10 mouse cellular contexts compared by ENCODE assay signal in genomic region chr6:127627453-127627852, GRCm38 (mm10).
DNase-seq lines count a peak whose midpoint lies in the region; ATAC-seq and TF ChIP-seq lines count a peak whose summit lies in the region.
"Had no signal": no experiment of that assay in that cellular context is flagged by ENCODE, and none has a peak within 500 bp of the region (broad histone marks: within the 10 kb centered on the region; RNA-seq: fewer than 3 reads in every experiment).

No protein-coding gene starts in this region.

- no peaks in the 10 kb centered on the region for H3K27me3 ChIP-seq in kidney, embryonic 16.5 days (ENCODE audit: insufficient read depth, low read length)
- H3K27me3 ChIP-seq in embryonic facial prominence, embryonic 15.5 days = no peaks in the 10 kb centered on the region
- 0 out of 2 replicates have a peak, but pooled peaks cover 8% of the 10 kb centered on the region for H3K27me3 ChIP-seq in hindbrain, embryonic 10.5 days (ENCODE audit: insufficient read depth, poor library complexity, severe bottlenecking)
- no peaks in the 10 kb centered on the region for H3K27me3 ChIP-seq in midbrain, embryonic 16.5 days (ENCODE audit: control insufficient read depth, insufficient read depth, low read depth, low read length)
- no peaks in the 10 kb centered on the region for H3K27me3 ChIP-seq in stomach, postnatal 0 days (ENCODE audit: control insufficient read depth, insufficient read depth, low read length)
- H3K27me3 ChIP-seq: liver, embryonic 13.5 days had no signal

- H3K4me2 ChIP-seq in kidney, embryonic 16.5 days (replicated peaks; ENCODE audit: low read depth, low read length) = no peak overlapping the region
- H3K4me2 ChIP-seq in embryonic facial prominence, embryonic 15.5 days (replicated peaks) = no peak overlapping the region
- H3K4me2 ChIP-seq in midbrain, embryonic 16.5 days (ENCODE audit: low read length) = no peak overlapping the region
- no peak overlapping the region for H3K4me2 ChIP-seq in stomach, postnatal 0 days (replicated peaks; ENCODE audit: low read depth)
- H3K4me2 ChIP-seq: liver, embryonic 13.5 days had no signal

- no peaks in the 10 kb centered on the region for H3K9me3 ChIP-seq in kidney, embryonic 16.5 days (ENCODE audit: low read length)
- H3K9me3 ChIP-seq in embryonic facial prominence, embryonic 15.5 days (replicated peaks) = no peaks in the 10 kb centered on the region
- H3K9me3 ChIP-seq in hindbrain, embryonic 10.5 days = no peaks in the 10 kb centered on the region
- no peaks in the 10 kb centered on the region for H3K9me3 ChIP-seq in midbrain, embryonic 16.5 days (replicated peaks; ENCODE audit: control insufficient read depth, low read length, poor library complexity, severe bottlenecking)
- H3K9me3 ChIP-seq in stomach, postnatal 0 days (ENCODE audit: control insufficient read depth, low read length) = no peaks in the 10 kb centered on the region
- H3K9me3 ChIP-seq: liver, embryonic 13.5 days had no signal

- peaks cover 7% of the 10 kb centered on the region; the same call in 1 of the 2 replicates for H3K4me1 ChIP-seq in kidney, embryonic 16.5 days (ENCODE audit: insufficient read depth, low read length)
- H3K4me1 ChIP-seq in embryonic facial prominence, embryonic 15.5 days = peaks cover 10% of the 10 kb centered on the region
- H3K4me1 ChIP-seq in hindbrain, embryonic 10.5 days (replicated peaks) = peaks cover 20% of the 10 kb centered on the region
- no peaks in the 10 kb centered on the region for H3K4me1 ChIP-seq in midbrain, embryonic 16.5 days (ENCODE audit: control insufficient read depth, insufficient read depth, low read length)
- H3K4me1 ChIP-seq in stomach, postnatal 0 days (replicated peaks; ENCODE audit: control insufficient read depth, insufficient read depth) = no peaks in the 10 kb centered on the region
- H3K4me1 ChIP-seq: liver, embryonic 13.5 days had no signal

- H3K27ac ChIP-seq in kidney, embryonic 16.5 days (ENCODE audit: low read length) = no peak overlapping the region
- no peak overlapping the region for H3K27ac ChIP-seq in embryonic facial prominence, embryonic 15.5 days (replicated peaks)
- H3K27ac ChIP-seq in hindbrain, embryonic 10.5 days = peak overlapping the region; percentile 51
- no peak overlapping the region for H3K27ac ChIP-seq in midbrain, embryonic 16.5 days (ENCODE audit: low read length)
- H3K27ac ChIP-seq in stomach, postnatal 0 days (replicated peaks) = no peak overlapping the region
- H3K27ac ChIP-seq: liver, embryonic 13.5 days had no signal

- peak; percentile 40; the same call in 1 of the 2 replicates for ATAC-seq in kidney, embryonic 16.5 days (ENCODE audit: low FRiP score, low TSS enrichment)
- ATAC-seq in embryonic facial prominence, embryonic 15.5 days (ENCODE audit: insufficient number of reproducible peaks, low FRiP score, low TSS enrichment, low read depth) = 0 out of 2 replicates have a peak, but pooled peaks have one; percentile 29
- ATAC-seq in midbrain, embryonic 16.5 days = peak; percentile 37; the same call in 1 of the 2 replicates
- ATAC-seq in stomach, postnatal 0 days (ENCODE audit: low FRiP score, low TSS enrichment) = no peak

- TF ChIP-seq CTCF in stomach, postnatal 0 days (IDR thresholded peaks at IDR 0.05; ENCODE audit: low read depth) = no peak

- H3K4me3 ChIP-seq in kidney, embryonic 16.5 days (ENCODE audit: low read length) = no peak overlapping the region
- H3K4me3 ChIP-seq in embryonic facial prominence, embryonic 15.5 days (replicated peaks) = no peak overlapping the region
- no peak overlapping the region for H3K4me3 ChIP-seq in hindbrain, embryonic 10.5 days
- no peak overlapping the region for H3K4me3 ChIP-seq in midbrain, embryonic 16.5 days (ENCODE audit: low read depth, low read length)
- no peak overlapping the region for H3K4me3 ChIP-seq in stomach, postnatal 0 days (ENCODE audit: low read depth, low read length)
- H3K4me3 ChIP-seq: liver, embryonic 13.5 days had no signal

- no peak overlapping the region for H3K9ac ChIP-seq in kidney, embryonic 16.5 days (replicated peaks; ENCODE audit: low read length)
- H3K9ac ChIP-seq in embryonic facial prominence, embryonic 15.5 days = no peak overlapping the region
- H3K9ac ChIP-seq in midbrain, embryonic 16.5 days (ENCODE audit: low read depth, low read length) = no peak overlapping the region
- no peak overlapping the region for H3K9ac ChIP-seq in stomach, postnatal 0 days (ENCODE audit: low read length)
- H3K9ac ChIP-seq: liver, embryonic 13.5 days had no signal

- TF ChIP-seq EP300 in stomach, postnatal 0 days (optimal IDR thresholded peaks at IDR 0.05) = no peak

- no peaks in the 10 kb centered on the region for H3K36me3 ChIP-seq in kidney, embryonic 16.5 days (ENCODE audit: insufficient read depth, low read length)
- H3K36me3 ChIP-seq in embryonic facial prominence, embryonic 15.5 days = no peaks in the 10 kb centered on the region
- no peaks in the 10 kb centered on the region for H3K36me3 ChIP-seq in hindbrain, embryonic 10.5 days
- H3K36me3 ChIP-seq in midbrain, embryonic 16.5 days (ENCODE audit: control insufficient read depth, insufficient read depth, low read length) = no peaks in the 10 kb centered on the region
- no peaks in the 10 kb centered on the region for H3K36me3 ChIP-seq in stomach, postnatal 0 days (ENCODE audit: control insufficient read depth, insufficient read depth, low read length)
- H3K36me3 ChIP-seq: liver, embryonic 13.5 days had no signal

- WGBS in kidney, embryonic 16.5 days = 51% methylated on average over 9 of the region's 9 CpGs
- WGBS in embryonic facial prominence, embryonic 15.5 days = 15% methylated on average over 9 of the region's 9 CpGs
- WGBS in hindbrain, embryonic 10.5 days = 53% methylated on average over 9 of the region's 9 CpGs
- WGBS in midbrain, embryonic 16.5 days = 12% methylated on average over 9 of the region's 9 CpGs
- WGBS in stomach, postnatal 0 days = 41% methylated on average over 9 of the region's 9 CpGs

- no peak for DNase-seq in kidney, adult 11 months
- peak; percentile 31 for DNase-seq in hindbrain, embryonic 10.5 days (ENCODE audit: low spot score)
- DNase-seq in frontal cortex, adult 2 months (ENCODE audit: extremely low spot score in 1 of 2, low spot score in 1 of 2) = no peak
- DNase-seq in stomach, postnatal 0 days (ENCODE audit: low spot score) = no peak
- no peak for DNase-seq in ovary, postnatal 14 days (ENCODE audit: low spot score)
- DNase-seq: liver, embryonic 13.5 days; spleen, adult 18-20 months had no signal
